Mouse (Mus musculus): Measurements from ENCODE around the gene 2700097O09Rik. TPM values are rescaled to one million over a fixed set of nuclear protein-coding genes. Genes with fewer than 3 reads are reported as not detected.
"Not testable (repeated sequence)": the region's sequence is repeated elsewhere in the genome, so short reads cannot be mapped to it uniquely, and the experiment has no call there.

2700097O09Rik gene
- 22.5 and 23.9 TPM in 2 replicates for polyA plus RNA-seq (2012; rRNA removed)

DNA sequence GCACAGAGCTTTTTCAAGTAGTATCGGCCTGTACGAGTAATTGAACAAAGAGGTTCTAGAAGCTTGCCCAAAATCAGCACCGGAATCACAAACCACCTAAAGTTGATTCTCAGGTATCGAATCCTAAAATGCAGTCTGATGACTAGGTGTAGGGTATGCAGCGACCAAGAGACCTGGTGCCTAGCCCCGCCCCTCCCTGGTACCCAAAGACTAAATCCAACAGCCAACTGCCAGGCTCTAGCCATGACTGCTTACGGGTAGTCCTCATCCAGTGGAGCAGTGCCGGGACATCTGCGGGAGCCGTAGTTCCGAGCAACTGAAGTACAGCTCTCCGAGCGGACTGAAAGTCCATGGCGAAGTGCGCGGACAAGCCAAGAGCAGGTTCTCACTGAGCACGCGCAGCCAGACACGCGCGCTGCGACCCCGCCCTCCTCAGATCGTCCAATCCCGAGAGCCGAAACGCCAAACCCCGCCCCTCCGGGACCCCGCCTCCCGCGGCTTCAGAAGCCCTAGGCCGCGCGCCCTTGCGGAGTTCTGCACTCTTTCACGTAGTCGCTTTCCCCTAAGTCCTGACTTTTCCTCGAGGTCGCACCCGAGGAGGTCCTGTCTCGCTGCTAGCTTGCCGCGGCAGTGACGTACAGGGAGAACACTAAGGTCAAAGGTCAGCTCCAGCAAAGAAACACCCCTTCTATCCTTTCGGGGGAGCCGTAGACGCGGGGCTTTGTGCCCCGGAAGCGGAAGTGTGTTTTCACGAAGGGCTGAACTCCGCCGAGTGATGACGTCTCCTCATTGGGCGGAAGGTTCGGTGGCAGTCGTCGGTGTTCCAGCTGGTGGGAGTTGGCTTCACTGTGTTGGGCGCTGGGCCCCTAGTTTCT lies at the start of gene 2700097O09Rik, which contains the start of gene Srp54a:
Gene 2700097O09Rik, minus strand, starts transcription at position 385 of the 875 bp plus-strand sequence.
Gene Srp54a, plus strand, starts transcription at position 537 of the 875 bp plus-strand sequence.
- peak; percentile 92 to 93 for DNase-seq (ENCODE audit: extremely low spot score in 1 of 2, low spot score in 1 of 2)

DNA sequence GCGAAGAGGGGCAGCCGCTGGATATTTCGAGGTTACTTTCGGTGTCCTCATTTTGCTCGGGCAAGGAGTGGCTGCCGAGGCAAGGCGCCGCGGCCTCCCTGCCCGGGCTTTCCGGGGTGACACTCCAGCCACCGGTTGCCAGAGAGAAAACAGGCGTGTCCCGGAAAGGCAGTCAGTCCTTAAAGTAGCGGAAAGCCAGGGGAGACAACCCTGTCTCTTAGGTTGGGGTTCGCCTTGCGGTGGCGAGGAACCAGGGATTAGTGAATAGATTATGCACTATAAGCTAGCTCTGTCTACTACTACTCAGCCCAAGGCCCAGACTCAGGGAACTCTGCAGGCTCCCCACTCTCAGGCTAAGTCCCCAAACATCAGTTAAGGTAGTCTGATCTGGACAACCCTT lies 44.8 kb upstream of the 2700097O09Rik start:
- not testable (repeated sequence) for DNase-seq (ENCODE audit: extremely low spot score in 1 of 2, low spot score in 1 of 2)

DNA sequence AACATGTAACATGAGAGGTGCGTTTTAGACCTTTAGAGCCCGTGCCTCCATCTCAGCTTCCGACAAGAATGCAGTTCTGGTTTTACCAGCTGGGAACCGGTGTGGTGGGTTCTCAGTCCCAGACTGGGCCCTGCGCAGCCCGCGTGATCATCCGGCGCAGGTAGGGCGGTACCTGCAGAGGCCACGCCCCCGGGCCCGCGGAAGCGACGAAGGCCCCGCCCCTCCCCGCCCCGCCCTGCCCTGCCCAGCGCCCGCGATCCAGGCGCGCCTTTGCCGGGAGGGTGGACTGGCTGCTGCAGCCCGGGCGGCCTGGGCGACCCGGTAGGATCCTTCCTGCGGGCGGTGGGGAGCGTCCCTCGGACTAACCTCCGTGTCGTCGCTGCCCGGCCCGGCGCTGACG lies 44.3 kb upstream of the 2700097O09Rik start, which contains the start of gene Fam177a:
Gene Fam177a, plus strand, starts transcription at position 228 of the 400 bp plus-strand sequence.
- not testable (repeated sequence) for DNase-seq (ENCODE audit: extremely low spot score in 1 of 2, low spot score in 1 of 2)

DNA sequence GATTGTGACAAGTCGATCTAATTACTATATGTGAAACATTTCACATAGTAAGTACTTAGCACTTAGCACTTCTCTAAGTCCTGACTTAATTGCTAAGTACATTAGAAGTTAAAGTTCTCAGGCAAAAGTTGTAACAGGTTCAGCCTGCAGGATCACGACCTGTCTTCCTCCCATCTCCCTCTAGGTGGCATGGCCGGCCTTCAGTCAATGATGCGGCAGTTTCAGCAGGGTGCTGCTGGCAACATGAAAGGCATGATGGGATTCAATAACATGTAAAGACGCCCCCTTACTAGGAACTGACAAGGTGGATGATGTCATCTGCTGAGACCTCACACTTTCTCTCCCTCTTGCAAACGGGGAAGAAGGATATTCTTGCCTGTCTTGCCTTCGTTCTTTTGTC lies 32.7 kb upstream of the 2700097O09Rik start:
- DNase-seq (ENCODE audit: extremely low spot score in 1 of 2, low spot score in 1 of 2) = not testable (repeated sequence)

DNA sequence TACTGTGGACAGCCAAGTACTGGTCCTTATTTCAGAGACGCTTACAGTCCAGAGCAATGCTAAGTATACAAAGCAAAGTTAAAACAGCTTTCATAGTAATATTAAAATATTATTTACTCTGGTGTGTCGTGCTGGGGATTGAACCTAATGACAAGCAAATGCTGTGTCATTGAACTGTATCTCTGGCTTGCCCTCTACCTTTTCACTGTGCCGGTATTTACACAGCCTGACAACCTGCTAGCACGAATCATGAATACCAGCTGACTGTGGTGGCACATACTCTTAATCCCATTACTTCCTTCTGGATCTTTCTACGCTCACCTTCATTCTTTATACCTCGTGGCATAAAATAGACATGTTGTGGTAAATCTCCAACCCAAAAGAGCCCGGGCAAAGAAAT lies 12.2 kb upstream of the 2700097O09Rik start:
- DNase-seq (ENCODE audit: extremely low spot score in 1 of 2, low spot score in 1 of 2) = not testable (repeated sequence)

DNA sequence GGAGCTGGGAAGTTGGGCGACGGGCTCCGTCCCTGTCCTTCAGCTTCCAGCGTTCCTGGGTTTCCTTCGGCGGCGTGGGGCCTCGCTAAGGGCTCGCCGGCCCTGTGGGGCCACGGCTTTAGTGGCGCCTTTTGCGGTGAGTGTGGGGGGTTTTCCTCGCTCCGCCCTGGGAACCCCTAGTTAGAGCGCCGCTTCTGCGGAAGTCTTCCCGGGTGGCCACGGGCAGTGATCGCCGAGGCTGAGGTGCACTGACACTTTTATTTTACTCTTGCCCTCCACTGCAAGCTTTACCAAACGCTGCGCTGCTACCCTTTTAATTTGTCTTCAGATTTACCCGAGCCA lies 662 bp upstream of the 2700097O09Rik start:
- not testable (repeated sequence) for DNase-seq (ENCODE audit: extremely low spot score in 1 of 2, low spot score in 1 of 2)

DNA sequence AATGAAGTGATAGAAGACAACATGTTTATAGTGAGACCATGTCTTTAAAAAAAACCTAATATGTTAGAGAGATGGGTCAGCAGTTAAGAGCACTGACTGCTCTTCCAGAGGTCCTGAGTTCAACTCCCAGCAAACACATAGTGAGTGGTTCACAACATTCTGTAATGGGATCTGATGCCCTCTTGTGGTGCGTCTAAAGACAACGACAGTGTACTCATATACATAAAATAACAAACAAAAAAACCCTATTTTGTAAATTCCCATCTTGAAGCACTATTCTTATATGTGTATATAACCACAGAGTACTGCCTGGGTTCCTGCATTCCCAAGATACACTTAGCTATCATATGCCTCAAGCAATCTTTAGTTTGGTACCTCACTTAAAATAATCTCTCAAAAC lies 1.2 kb downstream of the 2700097O09Rik start:
- DNase-seq (ENCODE audit: extremely low spot score in 1 of 2, low spot score in 1 of 2) = not testable (repeated sequence)

DNA sequence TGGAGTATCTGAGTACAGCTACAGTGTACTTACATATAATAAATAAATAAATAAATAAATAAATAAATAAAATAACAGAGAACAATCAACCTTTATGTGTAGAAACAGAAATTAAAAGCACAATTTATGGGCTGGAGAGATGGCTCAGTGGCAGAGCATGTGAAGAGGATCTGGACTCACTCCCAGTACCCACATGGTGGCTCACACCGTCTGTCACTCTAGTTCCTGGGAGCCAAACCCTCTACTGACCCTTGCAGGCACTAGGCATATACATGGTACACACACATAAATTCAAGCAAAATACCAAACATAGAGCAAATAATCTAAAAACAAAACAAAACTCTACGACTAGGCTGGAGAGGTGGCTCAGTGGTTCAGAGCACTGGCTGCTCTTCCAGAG lies 4.6 kb downstream of the 2700097O09Rik start:
- no peak for DNase-seq (ENCODE audit: extremely low spot score in 1 of 2, low spot score in 1 of 2)

DNA sequence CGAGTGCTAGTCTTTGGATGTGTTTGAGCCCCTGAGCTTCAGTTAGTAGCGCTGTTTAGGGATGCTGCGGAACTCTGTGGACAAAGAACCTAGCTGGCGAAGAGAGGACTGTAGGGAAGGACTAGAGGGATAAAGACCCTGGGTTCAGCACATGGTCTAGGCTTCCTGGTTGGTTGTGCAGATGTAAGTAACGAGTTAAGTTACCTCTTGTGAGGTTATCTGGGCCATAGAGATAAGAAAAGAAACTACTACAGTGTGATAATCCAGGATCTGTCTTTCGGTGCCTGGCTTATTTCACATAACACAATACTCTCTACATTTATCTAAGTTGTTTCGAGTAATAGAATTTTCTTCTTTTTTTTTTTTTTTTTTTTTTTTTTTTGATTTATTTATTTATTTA lies 6.2 kb downstream of the 2700097O09Rik start:
- no peak for DNase-seq (ENCODE audit: extremely low spot score in 1 of 2, low spot score in 1 of 2)

DNA sequence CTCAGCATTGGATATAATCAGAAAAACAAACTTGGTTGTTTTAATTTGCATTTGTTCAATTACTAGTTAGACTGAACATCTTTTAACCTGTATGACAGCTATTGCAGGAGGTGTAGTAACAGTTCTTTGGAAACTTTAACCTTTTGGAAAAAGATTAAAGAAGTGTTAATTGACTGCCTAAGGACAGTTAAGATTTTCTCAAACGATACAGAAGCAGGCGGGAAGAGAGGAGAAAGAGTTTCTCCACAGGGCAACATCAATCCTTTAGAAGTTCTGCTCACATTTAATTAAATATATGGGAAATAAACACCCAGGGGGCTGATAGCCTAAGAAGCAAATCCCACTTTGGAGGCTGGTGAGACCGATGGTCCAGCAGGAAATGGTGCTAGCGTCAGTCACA lies 7.4 kb downstream of the 2700097O09Rik start:
- DNase-seq (ENCODE audit: extremely low spot score in 1 of 2, low spot score in 1 of 2) = no peak

DNA sequence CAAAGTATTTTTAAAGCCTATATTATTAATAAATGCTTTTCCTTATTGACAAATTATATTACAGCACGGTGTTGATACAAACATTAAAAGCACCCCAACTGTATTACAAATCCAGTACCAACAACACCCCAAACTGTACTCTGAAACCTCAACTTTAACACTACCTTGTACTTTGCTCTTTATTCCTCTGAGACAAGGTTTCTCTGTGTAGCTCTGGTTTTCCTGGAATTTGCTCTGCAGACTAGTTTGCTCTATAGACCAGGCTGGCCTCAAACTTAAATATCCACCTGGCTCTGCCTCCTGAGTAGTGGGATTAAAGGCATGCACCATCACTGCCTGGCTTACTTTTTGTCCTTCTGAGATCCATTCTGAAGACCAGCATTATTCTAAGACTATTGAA lies 17.8 kb downstream of the 2700097O09Rik start:
- no peak for DNase-seq (ENCODE audit: extremely low spot score in 1 of 2, low spot score in 1 of 2)

DNA sequence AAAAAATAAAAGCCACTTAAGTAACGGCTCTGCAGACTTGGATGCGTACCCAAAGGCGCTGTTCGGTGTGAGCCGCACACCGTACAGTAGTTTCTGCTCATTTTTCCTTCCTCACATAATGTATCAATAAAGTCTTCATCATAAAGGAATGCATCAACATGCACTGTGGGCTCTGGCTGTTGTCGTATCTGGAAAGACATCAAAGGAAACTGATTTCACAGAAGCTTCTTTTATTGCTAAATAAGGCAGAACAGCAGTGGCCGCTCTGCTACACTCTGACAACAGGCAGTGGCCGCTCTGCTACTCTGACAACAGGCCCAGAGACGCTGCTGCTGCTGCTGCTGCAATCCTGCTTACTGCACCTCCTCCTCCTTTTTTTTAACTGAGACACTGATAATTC lies 18.9 kb downstream of the 2700097O09Rik start:
- no peak for DNase-seq (ENCODE audit: extremely low spot score in 1 of 2, low spot score in 1 of 2)

DNA sequence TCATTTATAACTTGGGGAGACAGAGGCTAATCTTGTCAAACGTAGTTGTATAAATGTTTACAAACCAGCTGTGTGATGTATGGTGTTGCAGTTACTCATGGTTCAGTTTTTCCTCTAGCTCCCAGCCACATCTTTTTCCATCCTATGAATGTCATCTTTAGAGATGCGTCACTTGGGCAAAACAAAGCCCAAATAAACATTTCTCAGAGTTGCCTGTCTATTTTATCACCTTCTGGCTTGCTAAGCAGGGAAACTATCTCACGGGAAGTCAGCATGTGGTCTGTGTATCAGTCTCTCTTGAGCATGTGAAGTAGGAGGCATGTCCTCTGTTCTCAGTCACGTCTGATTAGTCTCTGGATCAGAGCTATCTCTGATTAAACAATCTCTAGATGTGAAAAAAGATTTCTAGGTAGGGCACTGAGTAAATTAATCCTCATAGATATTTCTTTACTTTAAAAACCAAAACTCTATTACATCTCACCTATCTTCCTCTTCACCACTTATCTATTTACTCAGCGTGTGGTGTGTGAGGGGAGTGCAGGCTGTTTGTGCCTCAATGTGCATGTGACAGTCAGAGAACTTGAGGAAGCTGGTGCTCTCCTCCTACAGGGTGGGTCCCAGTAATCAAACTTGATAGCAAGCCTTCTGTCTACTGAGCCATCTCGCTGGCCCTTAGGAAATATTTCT lies 19.6 kb downstream of the 2700097O09Rik start:
- DNase-seq (ENCODE audit: extremely low spot score in 1 of 2, low spot score in 1 of 2) = no peak

DNA sequence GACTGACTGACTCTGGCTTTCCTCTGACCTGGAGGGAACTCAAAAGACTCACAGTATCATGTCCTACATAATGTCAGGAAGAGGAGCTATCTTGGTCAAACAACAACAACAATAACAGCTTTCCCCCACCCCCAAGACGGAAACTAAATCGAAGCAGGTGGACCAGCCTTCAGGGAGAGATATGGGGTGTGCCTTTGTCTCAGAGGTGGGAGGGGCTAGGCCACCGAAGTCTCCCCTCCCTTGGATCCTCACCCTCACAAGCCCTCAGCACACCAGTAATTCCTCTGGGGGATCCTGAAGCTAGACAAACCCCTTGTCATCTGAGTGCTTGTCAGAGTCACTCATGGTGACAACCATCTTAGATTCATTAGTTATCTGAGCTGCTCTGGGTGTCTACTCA lies 20.1 kb downstream of the 2700097O09Rik start:
- DNase-seq (ENCODE audit: extremely low spot score in 1 of 2, low spot score in 1 of 2) = no peak

DNA sequence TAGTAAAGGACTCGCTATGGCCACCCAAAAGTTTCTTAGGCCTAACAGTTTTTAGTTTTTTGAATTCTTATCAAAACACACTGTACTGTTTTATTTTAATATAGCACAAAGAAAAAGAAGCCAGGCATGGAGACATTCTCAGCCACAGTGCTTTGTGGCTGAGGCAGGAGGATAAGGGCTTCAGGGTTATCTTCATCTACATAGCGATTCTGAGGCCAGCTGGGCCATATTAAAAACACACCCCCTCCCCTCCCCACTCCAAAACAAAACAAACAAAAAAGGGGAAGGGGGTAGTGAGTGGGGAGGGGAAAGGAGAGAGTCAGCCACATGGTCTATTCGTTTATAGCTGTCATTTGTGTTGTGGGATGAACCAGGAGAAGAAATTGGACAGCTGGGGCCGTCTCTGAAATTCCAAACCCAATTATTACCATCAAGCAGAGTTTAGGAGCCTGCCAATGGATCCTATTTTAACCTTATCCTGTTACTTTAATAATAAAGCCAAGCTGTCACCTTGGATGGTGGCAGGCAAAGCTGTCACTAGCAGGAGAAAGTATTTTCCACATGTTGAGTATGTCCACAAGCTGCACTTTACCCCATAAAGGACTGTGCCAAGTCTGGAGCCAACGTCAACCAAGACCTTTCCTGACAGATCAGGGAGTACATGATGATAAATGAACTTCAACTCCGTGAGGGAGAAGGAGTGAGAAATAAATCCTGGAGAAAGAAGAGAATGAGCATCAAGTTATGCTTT lies 20.9 kb downstream of the 2700097O09Rik start:
- no peak for DNase-seq (ENCODE audit: extremely low spot score in 1 of 2, low spot score in 1 of 2)

DNA sequence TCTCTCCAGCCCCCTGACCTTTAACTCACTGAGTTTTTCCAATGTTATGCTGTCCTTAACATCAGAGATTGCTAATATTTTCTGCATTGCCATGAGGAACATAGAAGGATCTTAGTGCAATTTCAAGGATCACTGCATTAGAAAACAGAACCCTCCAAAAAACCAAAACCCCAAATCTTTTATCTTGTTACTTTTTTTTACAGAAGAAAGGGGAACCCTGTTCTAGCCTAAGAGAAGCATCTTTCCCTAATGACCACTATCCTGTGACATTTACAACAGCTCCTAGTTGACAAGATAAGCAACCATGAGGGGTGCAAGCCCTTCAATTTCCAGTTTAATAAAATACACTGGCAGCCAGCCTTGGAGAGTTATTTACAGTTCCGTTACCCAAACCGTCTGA lies 23.2 kb downstream of the 2700097O09Rik start:
- no peak for DNase-seq (ENCODE audit: extremely low spot score in 1 of 2, low spot score in 1 of 2)

DNA sequence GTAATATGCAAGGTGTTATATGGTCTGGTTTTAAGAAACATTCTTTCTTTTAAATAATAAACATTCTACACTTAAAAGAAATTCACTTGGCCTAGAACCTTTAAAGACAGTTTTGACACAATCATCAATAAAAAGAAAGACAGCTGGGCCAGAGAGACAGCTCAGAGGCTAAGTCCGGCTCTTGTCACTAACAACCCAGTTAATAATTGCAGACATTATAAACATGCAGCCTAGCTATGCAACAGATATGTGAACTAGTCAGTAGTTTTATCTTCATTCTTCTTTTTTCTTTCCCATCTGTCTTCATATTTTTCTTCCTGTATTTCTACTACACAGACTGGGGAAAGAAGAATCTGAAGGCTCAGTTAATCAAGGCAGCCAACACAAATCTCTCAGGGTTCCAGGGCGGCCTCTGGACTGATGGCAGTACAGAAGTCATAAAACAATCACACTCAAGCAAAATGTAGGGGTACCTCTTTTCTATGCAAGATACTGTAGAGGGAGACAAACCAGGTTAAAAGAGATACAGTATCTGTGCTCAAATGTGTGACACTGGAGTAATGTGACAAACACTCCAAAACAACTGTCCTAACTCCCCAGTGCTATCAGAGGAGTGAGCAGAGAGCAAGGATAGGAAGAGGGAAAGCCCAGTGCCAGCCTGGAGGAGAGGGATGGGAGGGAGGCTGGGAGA lies 25.2 kb downstream of the 2700097O09Rik start:
- DNase-seq (ENCODE audit: extremely low spot score in 1 of 2, low spot score in 1 of 2) = no peak

DNA sequence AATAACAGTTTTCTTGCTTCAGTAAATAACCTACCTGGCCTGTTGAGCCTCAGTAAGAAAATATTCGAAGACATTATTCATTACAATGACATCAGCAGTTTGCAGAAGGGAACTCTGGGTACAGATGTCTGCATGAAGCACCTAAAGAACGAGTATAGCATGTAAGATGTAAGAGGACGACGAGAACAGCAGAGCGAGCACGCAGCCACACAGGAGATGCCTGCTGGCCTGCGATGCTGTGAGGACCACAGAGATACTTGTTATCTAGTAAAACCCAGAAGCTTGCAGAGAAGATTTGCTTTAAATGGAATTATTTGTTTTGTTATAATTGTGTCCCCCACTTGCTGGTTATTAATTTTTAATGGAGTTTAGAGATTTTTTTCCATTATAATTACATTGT lies 26.6 kb downstream of the 2700097O09Rik start:
- no peak for DNase-seq (ENCODE audit: extremely low spot score in 1 of 2, low spot score in 1 of 2)

DNA sequence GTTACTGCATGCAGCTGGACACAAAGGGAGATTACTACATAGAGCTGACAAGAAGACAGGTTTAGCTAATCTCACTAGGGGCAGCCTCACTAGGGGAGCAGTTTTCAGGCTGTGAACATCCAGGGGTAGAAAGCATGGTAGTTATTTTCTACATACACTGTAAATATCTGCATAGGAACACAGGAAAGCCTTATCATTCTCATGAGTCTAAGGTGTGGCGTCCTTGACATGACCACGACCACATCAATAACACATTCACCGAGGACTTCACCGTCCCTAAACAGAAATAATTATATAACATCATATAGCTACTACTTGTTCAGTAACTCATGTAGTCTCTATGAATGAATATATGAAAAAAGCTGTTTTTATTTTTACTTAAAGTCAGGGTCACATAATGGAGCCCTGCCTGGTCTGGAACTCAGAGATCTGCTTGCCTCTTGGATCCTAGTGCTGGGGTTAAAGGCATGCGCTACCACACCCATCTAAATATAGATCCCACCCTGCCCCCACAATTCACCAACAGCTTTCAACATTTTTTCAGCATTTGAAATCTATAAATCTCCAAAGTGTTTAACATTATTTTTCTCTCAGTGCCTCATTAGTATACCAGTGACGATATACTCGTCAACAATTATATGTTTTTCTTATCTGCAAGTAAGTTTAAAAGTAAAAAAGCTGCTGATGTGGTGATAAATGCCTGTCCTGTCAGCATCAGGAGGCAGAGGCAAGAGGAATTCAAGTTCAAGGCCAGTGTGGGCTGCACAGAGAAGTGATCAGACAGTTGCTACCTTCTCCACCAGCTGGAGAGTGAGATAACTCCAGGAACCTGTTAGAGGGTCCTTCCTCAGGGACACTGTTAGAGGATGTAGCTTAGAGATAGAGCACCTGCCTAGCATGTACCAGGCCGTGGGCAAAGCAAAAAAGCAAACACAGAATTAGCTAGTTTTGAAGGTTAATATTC lies 28.4 kb downstream of the 2700097O09Rik start:
- no peak for DNase-seq (ENCODE audit: extremely low spot score in 1 of 2, low spot score in 1 of 2)
